Mouse (Mus musculus): Measurements from ENCODE around the gene Klrc2.

DNA sequence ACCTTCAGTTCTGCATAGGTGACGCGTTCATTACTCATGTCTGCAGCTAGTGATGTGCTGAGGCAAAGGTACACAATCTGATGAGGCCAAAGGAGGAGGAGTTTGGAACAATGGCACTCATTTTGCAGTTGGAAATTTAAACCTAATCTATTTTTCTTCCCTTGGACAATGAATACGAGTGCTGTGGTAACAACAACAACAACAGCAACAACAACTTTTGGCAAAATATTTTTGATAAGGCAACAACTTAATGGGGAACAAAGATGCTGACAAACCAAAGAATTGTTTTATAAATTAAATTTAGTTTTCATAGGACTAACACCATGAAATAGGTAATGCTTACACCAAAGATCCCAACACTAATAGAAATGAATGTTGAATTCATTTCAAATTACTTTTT lies 18.4 kb upstream of the Klrc2 start, which contains the start of gene Klrc1:
- TF ChIP-seq CTCF (IDR thresholded peaks at IDR 0.05; ENCODE audit: low read depth, low read length) (no peak), POLR2A (IDR thresholded peaks at IDR 0.05; ENCODE audit: extremely low read depth, insufficient read depth, low read length) (no peak)

Measured in liver, adult 2 months (tissue).